Mouse (Mus musculus) kidney, embryonic 15.5 days (tissue): ENCODE measurements around the gene Vip. TPM values are rescaled to one million over a fixed set of nuclear protein-coding genes. Genes with fewer than 3 reads are reported as not detected.

Experiments used
- ATAC-seq: fragments of 200-750 bp; cut with Nextera tagmentation; replicated peaks from 2 replicates; pipeline ENCODE4 v1.8.0; 2017; ENCODE audit warnings: moderate TSS enrichment; ENCODE audit not compliant: low FRiP score
- H3K27ac ChIP-seq: fragments of 300-500 bp; sonication (generic); 2 replicates; pipeline ENCODE4 v1.5.1; 2015; ENCODE audit warnings: mild to moderate bottlenecking, inconsistent platforms
- H3K27me3 ChIP-seq: fragments of 300-500 bp; sonication (generic); 2 replicates; pipeline ENCODE4 v1.6.1; 2015; ENCODE audit warnings: inconsistent platforms
- H3K36me3 ChIP-seq: fragments of 300-500 bp; sonication (generic); 2 replicates; pipeline ENCODE4 v1.6.1; 2015; ENCODE audit warnings: inconsistent platforms
- H3K4me1 ChIP-seq: fragments of 300-500 bp; sonication (generic); 2 replicates; pipeline ENCODE4 v1.6.1; 2015; ENCODE audit warnings: inconsistent platforms
- H3K4me2 ChIP-seq: fragments of 300-500 bp; sonication (generic); 2 replicates; pipeline ENCODE4 v1.6.1; 2015; ENCODE audit warnings: moderate library complexity, mild to moderate bottlenecking, inconsistent platforms
- H3K4me3 ChIP-seq: fragments of 300-500 bp; sonication (generic); replicated peaks from 2 replicates; pipeline ENCODE4 v1.5.1; 2015; ENCODE audit warnings: mild to moderate bottlenecking, inconsistent platforms
- H3K9ac ChIP-seq: fragments of 300-500 bp; sonication (generic); 2 replicates; pipeline ENCODE4 v1.6.1; 2015; ENCODE audit warnings: mild to moderate bottlenecking, inconsistent platforms
- H3K9me3 ChIP-seq: fragments of 300-500 bp; sonication (generic); replicated peaks from 2 replicates; pipeline ENCODE4 v1.6.1; 2016; ENCODE audit warnings: inconsistent platforms
- WGBS: fragments of 180-500 bp; shearing (Covaris S2); methylation state at CpG from one replicate; pipeline ENCODE4 v1.1.7; 2015; ENCODE audit warnings: mixed read lengths; 5-methylcytosine and 5-hydroxymethylcytosine counted together
- polyA plus RNA-seq: library from polyadenylated mRNA; unstranded; fragments of >200 nt; fragmentation: Nextera tagmentation; extraction: Ambion mirVana; gene quantifications from 2 replicates; pipeline ENCODE4 v1.2.1, GENCODE M21; 2015

Vip gene
- polyA plus RNA-seq: 2.6 and 3.5 TPM in 2 replicates

DNA sequence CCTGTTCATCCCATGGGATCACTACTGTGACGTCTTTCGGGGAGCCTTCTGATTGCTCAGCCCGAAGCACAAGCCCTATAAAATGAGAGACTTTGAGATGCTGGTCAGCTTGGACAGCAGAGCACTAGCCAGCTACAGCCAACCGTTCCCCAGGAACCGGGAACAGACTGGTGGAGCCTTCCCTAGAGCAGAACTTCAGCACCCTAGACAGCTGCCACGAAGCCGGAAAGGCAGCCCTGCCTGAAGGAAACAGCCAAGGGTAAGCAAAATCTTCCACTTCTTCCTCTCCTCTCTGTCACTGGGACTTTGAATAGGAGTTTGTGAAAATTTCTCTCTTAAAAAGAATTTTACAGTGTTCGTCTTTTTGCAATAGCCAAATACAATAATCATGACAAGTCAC lies at the start of gene Vip:
TSS of gene Vip (plus strand) at position 107 of the 400 bp plus-strand sequence.
- Histone ChIP-seq H3K4me1 (no peaks in the 10 kb centered on the region), H3K36me3 (no peaks in the 10 kb centered on the region), H3K4me3 (no peak within 1 kb of the TSS), H3K4me2 (no peak within 1 kb of the TSS), H3K9ac (no peak within 1 kb of the TSS), H3K27me3 (no peaks in the 10 kb centered on the region), H3K27ac (no peak within 1 kb of the TSS), H3K9me3 (no peaks in the 10 kb centered on the region)
- 23% methylated on average over 8 of the region's 8 CpGs for WGBS
- no peak for ATAC-seq

DNA sequence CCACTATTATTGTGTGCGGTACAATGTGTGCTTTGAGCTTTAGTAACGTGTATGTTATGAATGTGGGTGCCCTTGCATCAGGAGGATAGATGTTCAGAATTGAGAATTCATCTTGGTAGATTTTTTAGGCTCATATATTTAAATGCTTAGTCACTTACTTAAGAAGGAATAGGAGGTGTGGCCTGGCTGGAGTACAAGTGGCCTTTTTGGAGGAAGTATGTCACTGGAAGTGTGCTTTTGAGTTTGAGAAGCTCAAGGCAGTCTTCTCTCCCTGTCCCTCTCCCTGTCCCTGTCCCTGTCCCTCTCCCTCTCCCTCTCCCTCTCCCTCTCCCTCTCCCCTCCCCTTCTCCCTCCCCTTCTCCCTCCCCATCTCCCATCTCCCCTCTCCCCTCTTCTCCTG lies 48.0 kb upstream of the Vip start:
- H3K9me3 ChIP-seq: no peaks in the 10 kb centered on the region
- ATAC-seq: no peak
- H3K9ac ChIP-seq: no peak overlapping the region
- 0 out of 2 replicates have a peak overlapping the region, but pooled peaks have one; percentile 77 for H3K27ac ChIP-seq
- no peaks in the 10 kb centered on the region for H3K36me3 ChIP-seq
- no peak overlapping the region for H3K4me3 ChIP-seq
- 82% methylated on average over 2 of the region's 2 CpGs for WGBS
- no peaks in the 10 kb centered on the region for H3K27me3 ChIP-seq
- no peak overlapping the region for H3K4me2 ChIP-seq
- no peaks in the 10 kb centered on the region for H3K4me1 ChIP-seq

DNA sequence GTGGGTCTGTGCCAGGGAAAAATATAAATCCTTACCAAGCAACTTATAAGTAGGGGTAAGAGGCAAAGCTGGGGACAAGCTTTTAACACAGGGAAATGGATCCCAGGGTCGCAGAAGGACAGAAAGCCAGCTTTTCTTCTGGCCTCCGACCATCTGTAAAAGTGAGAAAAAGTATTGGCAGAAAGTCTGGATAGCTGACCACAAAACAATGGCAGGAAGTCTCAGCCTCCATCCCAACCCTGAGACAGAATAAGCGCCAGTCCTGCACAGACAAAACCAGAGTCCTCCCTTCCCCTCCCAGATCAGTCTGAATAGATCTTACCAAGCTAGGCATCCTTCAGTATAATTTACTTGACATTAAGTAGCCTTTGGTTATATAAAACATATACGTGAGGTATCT lies 47.0 kb upstream of the Vip start:
- ATAC-seq: no peak
- peak overlapping the region; percentile 77; the same call in 1 of the 2 replicates for H3K27ac ChIP-seq

DNA sequence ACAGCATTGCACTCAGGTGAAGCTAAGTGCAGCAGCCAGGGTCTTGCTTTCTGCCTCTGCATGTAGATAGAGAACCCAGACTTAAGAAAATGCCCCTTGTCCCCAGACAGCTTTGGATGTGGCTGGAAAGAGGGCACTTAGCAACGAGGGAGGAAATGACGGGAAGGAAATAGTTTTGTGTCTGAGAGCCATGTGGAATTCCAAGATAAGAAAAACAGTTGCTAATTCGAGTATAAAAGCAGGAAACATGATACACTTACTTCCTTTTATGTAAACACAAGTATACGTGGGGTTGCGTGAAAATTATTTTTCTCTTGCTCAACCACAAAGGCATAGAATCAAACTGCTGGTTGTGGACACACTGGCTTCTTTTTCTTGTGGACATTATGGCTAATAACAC lies 45.6 kb upstream of the Vip start, which contains the start of gene Myct1:
TSS of gene Myct1 (plus strand) at position 312 of the 400 bp plus-strand sequence.
- H3K36me3 ChIP-seq: no peaks in the 10 kb centered on the region
- H3K4me2 ChIP-seq: peak within 1 kb of the TSS; percentile 7; the same call in 1 of the 2 replicates
- H3K27me3 ChIP-seq: no peaks in the 10 kb centered on the region
- H3K4me3 ChIP-seq: peak within 1 kb of the TSS; percentile 25
- no peaks in the 10 kb centered on the region for H3K9me3 ChIP-seq
- H3K9ac ChIP-seq: no peak within 1 kb of the TSS
- no peaks in the 10 kb centered on the region for H3K4me1 ChIP-seq
- 10% methylated on average over 5 of the region's 5 CpGs for WGBS
- no peak; the same call in 1 of the 2 replicates for ATAC-seq
- H3K27ac ChIP-seq: peak within 1 kb of the TSS; percentile 23; the same call in 1 of the 2 replicates

More for the DNA sequence above, 47.0 kb upstream of the Vip start:
- Histone ChIP-seq H3K4me2 (no peak overlapping the region), H3K9ac (no peak overlapping the region), H3K36me3 (no peaks in the 10 kb centered on the region), H3K9me3 (no peaks in the 10 kb centered on the region), H3K4me1 (no peaks in the 10 kb centered on the region), H3K27me3 (no peaks in the 10 kb centered on the region), H3K4me3 (no peak overlapping the region)
- whole genome bisulfite sequencing: 78% methylated on average over 4 of the region's 4 CpGs

DNA sequence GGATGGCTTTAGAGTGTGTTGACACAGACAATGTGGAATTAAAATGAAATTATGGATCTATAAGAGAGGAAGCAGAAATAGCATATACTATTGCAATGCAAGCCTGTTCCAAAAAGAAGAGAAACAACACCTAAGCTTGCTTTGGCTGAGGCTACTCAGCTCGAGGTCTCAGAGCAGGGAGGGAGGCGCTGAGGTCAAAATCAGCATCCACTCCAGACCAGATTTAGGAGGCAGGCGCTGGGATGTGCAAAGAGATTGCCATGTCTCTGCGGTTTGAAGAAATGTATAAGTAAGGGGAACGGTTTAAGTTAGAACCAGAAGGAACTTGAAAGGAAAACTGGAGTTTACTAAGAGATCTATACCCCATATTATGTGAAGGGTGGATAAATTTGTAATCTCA lies 44.6 kb upstream of the Vip start:
- H3K36me3 ChIP-seq: no peaks in the 10 kb centered on the region
- H3K9ac ChIP-seq: no peak overlapping the region
- WGBS: 64% methylated on average over 5 of the region's 5 CpGs
- peak overlapping the region; percentile 7; the same call in 1 of the 2 replicates for H3K4me2 ChIP-seq
- H3K27me3 ChIP-seq: no peaks in the 10 kb centered on the region
- ATAC-seq: no peak
- H3K4me3 ChIP-seq: peak overlapping the region; percentile 25
- no peaks in the 10 kb centered on the region for H3K4me1 ChIP-seq
- H3K27ac ChIP-seq: no peak overlapping the region
- H3K9me3 ChIP-seq: no peaks in the 10 kb centered on the region

DNA sequence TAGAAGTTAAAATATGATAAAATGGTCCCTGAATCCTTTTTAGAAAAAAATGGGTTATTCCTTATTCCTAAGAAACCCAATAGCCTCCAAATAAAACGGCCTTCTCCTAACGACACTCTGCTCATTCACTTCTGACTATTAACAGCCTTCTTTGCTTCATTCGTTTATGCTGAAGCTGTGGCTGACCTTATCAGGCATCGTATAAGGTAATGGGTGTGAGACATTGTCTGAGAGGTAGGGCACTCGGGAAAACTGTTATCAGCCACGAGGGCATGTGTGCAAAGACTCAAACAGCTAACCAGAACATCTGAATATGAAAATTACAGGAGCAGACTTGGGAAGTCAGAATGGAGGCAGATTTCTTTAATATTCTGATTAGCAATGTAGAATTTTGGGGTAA lies 42.5 kb upstream of the Vip start:
- Histone ChIP-seq H3K4me3 (no peak overlapping the region), H3K36me3 (no peaks in the 10 kb centered on the region), H3K9ac (no peak overlapping the region), H3K9me3 (no peaks in the 10 kb centered on the region), H3K4me2 (0 out of 2 replicates have a peak overlapping the region, but pooled peaks have one; percentile 8), H3K27me3 (no peaks in the 10 kb centered on the region), H3K27ac (no peak overlapping the region), H3K4me1 (no peaks in the 10 kb centered on the region)
- WGBS: 58% methylated on average over 6 of the region's 6 CpGs
- no peak for ATAC-seq

DNA sequence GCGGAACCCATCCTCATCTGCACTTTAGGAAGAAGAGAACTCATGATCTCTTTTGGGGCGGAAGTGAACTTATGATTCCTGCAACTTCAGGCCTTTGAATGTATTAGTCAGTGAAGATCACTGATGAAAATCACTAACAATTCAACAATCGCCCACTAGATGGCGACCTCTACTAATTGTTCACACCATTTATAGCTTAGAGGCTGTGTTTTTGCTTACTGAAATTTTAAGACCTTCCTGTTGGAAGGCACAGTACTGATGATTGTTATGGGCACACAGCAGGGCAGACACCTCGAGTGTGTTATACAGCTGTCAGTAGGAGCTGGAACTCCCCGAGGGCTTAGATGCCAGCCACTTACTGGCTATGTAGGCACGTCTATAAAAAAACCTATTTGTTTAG lies 38.9 kb upstream of the Vip start:
- Histone ChIP-seq H3K9ac (no peak overlapping the region), H3K27me3 (no peaks in the 10 kb centered on the region), H3K9me3 (no peaks in the 10 kb centered on the region), H3K36me3 (no peaks in the 10 kb centered on the region), H3K4me2 (no peak overlapping the region), H3K27ac (no peak overlapping the region), H3K4me3 (no peak overlapping the region), H3K4me1 (no peaks in the 10 kb centered on the region)
- 20% methylated on average over 7 of the region's 7 CpGs for WGBS
- ATAC-seq: peak; percentile 64

DNA sequence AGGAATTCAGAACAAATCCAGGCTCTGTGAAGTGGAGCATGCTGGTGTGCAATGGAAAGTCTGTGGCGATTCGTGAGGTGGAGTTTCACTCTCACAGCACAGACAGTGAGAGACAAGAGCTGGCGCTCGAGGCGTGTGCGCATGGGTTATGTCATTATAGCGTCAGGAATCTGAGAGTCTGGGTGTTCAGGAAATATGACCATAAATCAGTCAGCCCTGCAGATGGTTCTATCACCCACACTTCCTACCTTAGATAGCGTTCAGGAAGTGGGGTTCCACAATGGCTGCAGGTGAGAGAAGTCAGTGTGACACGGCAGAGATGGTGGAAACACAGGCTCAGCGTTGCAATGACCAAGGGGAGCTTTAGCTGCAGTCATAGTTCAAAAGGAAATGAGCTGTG lies 35.5 kb upstream of the Vip start:
- H3K4me2 ChIP-seq: no peak overlapping the region
- H3K4me1 ChIP-seq: no peaks in the 10 kb centered on the region
- H3K9me3 ChIP-seq: no peaks in the 10 kb centered on the region
- H3K4me3 ChIP-seq: no peak overlapping the region
- no peaks in the 10 kb centered on the region for H3K36me3 ChIP-seq
- no peaks in the 10 kb centered on the region for H3K27me3 ChIP-seq
- ATAC-seq: 0 out of 2 replicates have a peak, but pooled peaks have one; percentile 6
- 0 out of 2 replicates have a peak overlapping the region, but pooled peaks have one; percentile 10 for H3K27ac ChIP-seq
- 66% methylated on average over 10 of the region's 10 CpGs for WGBS
- no peak overlapping the region for H3K9ac ChIP-seq

DNA sequence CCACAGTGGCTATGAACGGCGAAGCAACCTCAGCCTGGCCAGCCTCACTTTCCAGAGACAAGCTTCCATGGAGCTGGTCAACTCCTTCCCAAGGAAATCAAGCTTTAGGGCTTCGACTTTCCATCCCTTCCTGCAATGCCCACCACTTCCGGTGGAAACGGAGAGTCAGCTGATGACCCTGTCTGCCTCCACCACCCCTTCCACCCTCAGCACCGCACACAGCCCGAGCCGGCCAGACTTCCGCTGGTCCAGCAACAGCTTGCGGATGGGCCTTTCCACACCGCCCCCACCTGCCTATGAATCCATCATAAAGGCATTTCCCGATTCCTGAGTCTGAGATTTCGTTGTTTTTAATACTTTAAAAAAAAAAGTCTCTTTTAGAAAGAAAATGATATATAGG lies 34.6 kb upstream of the Vip start:
- no peak overlapping the region for H3K4me3 ChIP-seq
- 70% methylated on average over 13 of the region's 13 CpGs for WGBS
- no peak overlapping the region for H3K9ac ChIP-seq
- H3K27ac ChIP-seq: peak overlapping the region; percentile 58; the same call in 1 of the 2 replicates
- H3K4me1 ChIP-seq: no peaks in the 10 kb centered on the region
- no peaks in the 10 kb centered on the region for H3K9me3 ChIP-seq
- no peaks in the 10 kb centered on the region for H3K36me3 ChIP-seq
- no peaks in the 10 kb centered on the region for H3K27me3 ChIP-seq
- ATAC-seq: no peak
- no peak overlapping the region for H3K4me2 ChIP-seq

DNA sequence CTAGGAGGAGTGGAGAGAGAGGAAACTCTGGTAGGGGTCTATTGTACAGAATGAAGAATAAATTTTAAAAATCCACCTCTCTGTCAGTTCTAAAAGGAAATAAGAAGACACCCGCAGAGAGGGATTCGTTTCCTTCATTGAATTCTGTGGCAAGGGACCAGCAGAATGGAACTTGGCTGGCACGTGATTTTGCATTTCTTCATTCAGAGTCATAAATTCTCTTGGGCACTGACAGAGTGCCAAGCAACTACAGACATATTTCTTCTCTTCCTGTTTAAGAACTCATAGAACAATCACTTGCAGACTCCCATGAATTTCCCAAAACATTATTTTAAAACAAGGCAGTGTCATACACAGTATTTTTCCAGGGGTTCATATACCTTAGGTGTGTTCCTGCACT lies 30.1 kb upstream of the Vip start:
- Histone ChIP-seq H3K4me1 (no peaks in the 10 kb centered on the region), H3K9me3 (no peaks in the 10 kb centered on the region), H3K27me3 (no peaks in the 10 kb centered on the region), H3K9ac (no peak overlapping the region), H3K27ac (no peak overlapping the region), H3K4me3 (no peak overlapping the region), H3K4me2 (no peak overlapping the region), H3K36me3 (no peaks in the 10 kb centered on the region)
- WGBS: 58% methylated on average over 3 of the region's 3 CpGs
- no peak for ATAC-seq

DNA sequence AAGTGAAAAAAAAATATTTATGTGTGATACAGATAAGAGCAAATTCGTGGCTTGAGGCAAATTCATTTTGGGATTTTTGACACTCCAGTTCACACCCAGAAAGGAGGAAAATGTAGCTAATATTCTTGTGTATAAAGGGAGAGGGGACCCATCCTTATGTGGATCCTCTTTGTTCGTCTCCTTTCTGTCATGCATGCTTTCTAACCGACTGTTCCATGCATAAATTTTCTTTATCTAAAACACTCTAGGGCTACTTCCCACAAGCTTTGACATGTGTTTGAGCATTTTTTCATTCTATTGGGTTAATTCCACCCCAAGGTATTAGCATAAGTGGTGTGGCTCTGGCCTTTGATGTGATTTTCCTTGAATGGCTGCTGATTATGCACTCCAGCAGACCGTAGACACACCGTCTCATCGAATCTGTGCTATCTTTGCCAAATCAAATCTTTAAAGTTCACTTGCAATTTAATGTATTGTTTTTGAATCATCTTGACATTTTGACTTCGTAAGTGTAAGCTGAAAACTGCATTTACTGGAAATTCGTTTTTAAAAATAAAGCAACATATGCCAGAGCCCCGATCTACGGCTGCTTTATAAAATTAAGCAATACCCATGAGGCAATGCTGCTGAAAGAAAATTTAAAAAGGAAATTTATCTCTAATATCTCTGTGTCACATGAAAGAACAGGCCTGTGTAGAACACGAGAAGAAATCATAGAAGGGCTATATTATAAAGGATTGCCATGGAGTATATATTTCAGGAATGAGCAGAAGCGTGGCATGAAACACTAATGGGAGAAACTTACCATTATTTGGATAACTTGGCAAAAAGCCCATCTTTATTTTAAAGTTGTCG lies 23.6 kb upstream of the Vip start:
- Histone ChIP-seq H3K36me3 (no peaks in the 10 kb centered on the region), H3K9ac (no peak overlapping the region), H3K27ac (no peak overlapping the region), H3K4me1 (no peaks in the 10 kb centered on the region), H3K9me3 (no peaks in the 10 kb centered on the region), H3K4me2 (no peak overlapping the region), H3K27me3 (no peaks in the 10 kb centered on the region), H3K4me3 (no peak overlapping the region)
- ATAC-seq: no peak
- WGBS: 73% methylated on average over 13 of the region's 13 CpGs

DNA sequence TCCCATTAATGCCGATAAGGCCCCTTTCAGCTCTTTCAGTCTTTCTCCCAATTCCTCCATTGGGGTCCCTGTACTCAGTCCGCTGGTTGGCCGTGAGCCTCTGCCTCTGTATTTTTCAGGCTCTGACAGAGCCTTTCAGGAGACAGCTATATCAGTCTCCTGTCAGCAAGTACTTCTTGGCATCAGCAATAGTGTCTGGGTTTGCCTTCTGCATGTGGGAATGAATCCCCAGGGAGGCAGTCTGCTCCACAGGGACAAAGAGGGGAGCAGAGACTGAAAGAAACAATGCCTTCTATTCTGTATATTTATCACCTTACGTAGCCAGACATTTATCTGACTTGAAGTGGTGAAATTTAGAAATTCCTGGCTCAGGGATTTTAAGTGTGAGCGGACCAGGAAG lies 12.8 kb upstream of the Vip start:
- H3K27me3 ChIP-seq: no peaks in the 10 kb centered on the region
- no peaks in the 10 kb centered on the region for H3K9me3 ChIP-seq
- H3K9ac ChIP-seq: no peak overlapping the region
- no peak overlapping the region for H3K4me2 ChIP-seq
- H3K4me1 ChIP-seq: no peaks in the 10 kb centered on the region
- no peak overlapping the region for H3K4me3 ChIP-seq
- no peaks in the 10 kb centered on the region for H3K36me3 ChIP-seq
- 76% methylated on average over 5 of the region's 5 CpGs for WGBS
- ATAC-seq: no peak
- H3K27ac ChIP-seq: no peak overlapping the region
